Comparison of ENCODE assay signal across 9 mouse cellular contexts in genomic region chr13:92483852-92484463, GRCm38 (mm10). TPM values are rescaled to one million over a fixed set of nuclear protein-coding genes. Genes with fewer than 3 reads are reported as not detected.
DNase-seq lines count a peak whose midpoint lies in the region; ATAC-seq and TF ChIP-seq lines count a peak whose summit lies in the region.
"Had no signal": no experiment of that assay in that cellular context is flagged by ENCODE, and none has a peak within 500 bp of the region (broad histone marks: within the 10 kb centered on the region; RNA-seq: fewer than 3 reads in every experiment).

Gene Fam151b, minus strand, starts transcription at chr13:92484015.

- WGBS in heart, embryonic 10.5 days = 5% methylated on average over 19 of the region's 19 CpGs
- WGBS in kidney, embryonic 14.5 days = 6% methylated on average over 19 of the region's 19 CpGs
- WGBS in limb, embryonic 14.5 days = 7% methylated on average over 19 of the region's 19 CpGs
- WGBS in midbrain, embryonic 16.5 days = 5% methylated on average over 19 of the region's 19 CpGs
- 1% methylated on average over 19 of the region's 19 CpGs for WGBS in spleen, adult 2 months

- peak; percentile 71; the same call in 1 of the 2 replicates for TF ChIP-seq POLR2A in limb, embryonic 14.5 days (IDR thresholded peaks at IDR 0.05; ENCODE audit: borderline replicate concordance, extremely low read depth, insufficient read depth, insufficient read length)
- TF ChIP-seq POLR2A in spleen, adult 2 months (IDR thresholded peaks at IDR 0.05; ENCODE audit: low read depth, low read length) = peak; percentile 48; the same call in 1 of the 2 replicates

- no peaks in the 10 kb centered on the region for H3K9me3 ChIP-seq in erythroblast, embryonic 14.5 days (ENCODE audit: control insufficient read depth, low read length)
- H3K9me3 ChIP-seq in heart, embryonic 10.5 days = no peaks in the 10 kb centered on the region
- H3K9me3 ChIP-seq in kidney, embryonic 14.5 days (ENCODE audit: control insufficient read depth, low read length) = no peaks in the 10 kb centered on the region
- H3K9me3 ChIP-seq in limb, embryonic 14.5 days (ENCODE audit: control insufficient read depth, low read length) = no peaks in the 10 kb centered on the region
- H3K9me3 ChIP-seq in midbrain, embryonic 16.5 days (replicated peaks; ENCODE audit: control insufficient read depth, low read length, poor library complexity, severe bottlenecking) = no peaks in the 10 kb centered on the region
- H3K9me3 ChIP-seq: G1E had no signal

- peaks cover 14% of the 10 kb centered on the region for H3K4me1 ChIP-seq in erythroblast, embryonic 14.5 days (ENCODE audit: control insufficient read depth)
- H3K4me1 ChIP-seq in heart, embryonic 10.5 days = no peaks in the 10 kb centered on the region
- 0 out of 2 replicates have a peak, but pooled peaks cover 2% of the 10 kb centered on the region for H3K4me1 ChIP-seq in kidney, embryonic 14.5 days (ENCODE audit: control insufficient read depth, insufficient read depth, low read length)
- peaks cover 3% of the 10 kb centered on the region; the same call in 1 of the 2 replicates for H3K4me1 ChIP-seq in limb, embryonic 14.5 days (ENCODE audit: control insufficient read depth, insufficient read depth, low read length)
- peaks cover 4% of the 10 kb centered on the region; the same call in 1 of the 2 replicates for H3K4me1 ChIP-seq in midbrain, embryonic 16.5 days (ENCODE audit: control insufficient read depth, insufficient read depth, low read length)
- H3K4me1 ChIP-seq in spleen, adult 2 months (ENCODE audit: control insufficient read depth, insufficient read depth, insufficient read length) = no peaks in the 10 kb centered on the region

- H3K9ac ChIP-seq in kidney, embryonic 14.5 days (ENCODE audit: low read depth, low read length) = 0 out of 2 replicates have a peak within 1 kb of the TSS, but pooled peaks have one; percentile 35
- peak within 1 kb of the TSS; percentile 38 for H3K9ac ChIP-seq in limb, embryonic 14.5 days (ENCODE audit: low read depth, low read length, severe bottlenecking)
- peak within 1 kb of the TSS; percentile 66 for H3K9ac ChIP-seq in midbrain, embryonic 16.5 days (ENCODE audit: low read depth, low read length)

- peak; percentile 92 to 93 for DNase-seq in B cell, adult 2 months
- peak; percentile 89 for DNase-seq in brain, embryonic 18.5 days (ENCODE audit: low read depth, low spot score)
- peak; percentile 98 for DNase-seq in heart, embryonic 10.5 days (ENCODE audit: low spot score)
- peak; percentile 93 for DNase-seq in limb, embryonic 14.5 days (ENCODE audit: low spot score)
- peak; percentile 94 to 96 for DNase-seq in spleen, adult 2 months (ENCODE audit: low read depth in 1 of 2, low spot score in 2 of 2)

- no peaks in the 10 kb centered on the region for H3K27me3 ChIP-seq in erythroblast, embryonic 14.5 days (ENCODE audit: control insufficient read depth)
- no peaks in the 10 kb centered on the region for H3K27me3 ChIP-seq in heart, embryonic 10.5 days (ENCODE audit: insufficient read depth, poor library complexity, severe bottlenecking)
- no peaks in the 10 kb centered on the region for H3K27me3 ChIP-seq in kidney, embryonic 14.5 days (ENCODE audit: control insufficient read depth, insufficient read depth, low read length)
- H3K27me3 ChIP-seq in limb, embryonic 14.5 days (ENCODE audit: control insufficient read depth, insufficient read depth, low read length) = no peaks in the 10 kb centered on the region
- no peaks in the 10 kb centered on the region for H3K27me3 ChIP-seq in midbrain, embryonic 16.5 days (ENCODE audit: control insufficient read depth, insufficient read depth, low read depth, low read length)
- H3K27me3 ChIP-seq in spleen, adult 2 months (ENCODE audit: control insufficient read depth, insufficient read depth, low read length) = no peaks in the 10 kb centered on the region

- peak within 1 kb of the TSS; percentile 60 for H3K4me2 ChIP-seq in kidney, embryonic 14.5 days (replicated peaks; ENCODE audit: low read depth, low read length)
- peak within 1 kb of the TSS; percentile 65 for H3K4me2 ChIP-seq in limb, embryonic 14.5 days (replicated peaks; ENCODE audit: low read depth, low read length, severe bottlenecking)
- H3K4me2 ChIP-seq in midbrain, embryonic 16.5 days (ENCODE audit: low read length) = peak within 1 kb of the TSS; percentile 66

- peak within 1 kb of the TSS; percentile 71 for H3K4me3 ChIP-seq in erythroblast, embryonic 14.5 days (replicated peaks)
- H3K4me3 ChIP-seq in heart, embryonic 10.5 days = peak within 1 kb of the TSS; percentile 56
- peak within 1 kb of the TSS; percentile 35 for H3K4me3 ChIP-seq in kidney, embryonic 14.5 days (ENCODE audit: low read length)
- peak within 1 kb of the TSS; percentile 46 for H3K4me3 ChIP-seq in limb, embryonic 14.5 days (replicated peaks; ENCODE audit: low read length)
- H3K4me3 ChIP-seq in midbrain, embryonic 16.5 days (ENCODE audit: low read depth, low read length) = peak within 1 kb of the TSS; percentile 57
- peak within 1 kb of the TSS; percentile 56 for H3K4me3 ChIP-seq in spleen, adult 2 months (ENCODE audit: extremely low read depth, insufficient read depth, insufficient read length)

- H3K27ac ChIP-seq in heart, embryonic 10.5 days = peak within 1 kb of the TSS; percentile 85
- 0 out of 2 replicates have a peak within 1 kb of the TSS, but pooled peaks have one; percentile 55 for H3K27ac ChIP-seq in kidney, embryonic 14.5 days (ENCODE audit: low read depth, low read length)
- peak within 1 kb of the TSS; percentile 34; the same call in 1 of the 2 replicates for H3K27ac ChIP-seq in limb, embryonic 14.5 days (replicated peaks; ENCODE audit: low read depth, low read length)
- H3K27ac ChIP-seq in midbrain, embryonic 16.5 days (ENCODE audit: low read length) = peak within 1 kb of the TSS; percentile 81
- peak within 1 kb of the TSS; percentile 75 for H3K27ac ChIP-seq in spleen, adult 2 months (ENCODE audit: insufficient read depth, low read length)

- ATAC-seq in kidney, embryonic 14.5 days (ENCODE audit: low FRiP score, low TSS enrichment) = peak; percentile 100
- ATAC-seq in limb, embryonic 14.5 days (ENCODE audit: low FRiP score, low read depth) = peak; percentile 97
- ATAC-seq in midbrain, embryonic 16.5 days = peak; percentile 100

- H3K36me3 ChIP-seq in erythroblast, embryonic 14.5 days (ENCODE audit: control insufficient read depth) = no peaks in the 10 kb centered on the region
- H3K36me3 ChIP-seq in heart, embryonic 10.5 days = 0 out of 2 replicates have a peak, but pooled peaks cover 7% of the 10 kb centered on the region
- H3K36me3 ChIP-seq in kidney, embryonic 14.5 days (ENCODE audit: control insufficient read depth, insufficient read depth, low read length) = no peaks in the 10 kb centered on the region; the same call in 1 of the 2 replicates
- H3K36me3 ChIP-seq in limb, embryonic 14.5 days (ENCODE audit: control insufficient read depth, insufficient read depth, low read length) = peaks cover 6% of the 10 kb centered on the region; the same call in 1 of the 2 replicates
- no peaks in the 10 kb centered on the region for H3K36me3 ChIP-seq in midbrain, embryonic 16.5 days (ENCODE audit: control insufficient read depth, insufficient read depth, low read length)
- H3K36me3 ChIP-seq in spleen, adult 2 months (ENCODE audit: control insufficient read depth, insufficient read depth, low read length) = no peaks in the 10 kb centered on the region; the same call in 1 of the 2 replicates

- no peak for TF ChIP-seq CTCF in spleen, adult 2 months (IDR thresholded peaks at IDR 0.05; ENCODE audit: extremely low read depth, insufficient read depth, insufficient read length, insufficient replicate concordance)

RNA-seq across cellular contexts. Expression of gene Fam151b, which starts in this region (rescaled TPM):
- not detected in 2 replicates for polyA plus RNA-seq in erythroblast, embryonic 14.5 days (2012)
- polyA plus RNA-seq in heart, embryonic 10.5 days (2016; fragmentation: Nextera tagmentation; extraction: Ambion mirVana) = not detected in 2 replicates
- polyA plus RNA-seq in kidney, embryonic 14.5 days (2014; fragmentation: Nextera tagmentation; extraction: Ambion mirVana) = 0.18 TPM in 1 of 2 replicates, not detected in the other
- polyA plus RNA-seq in limb, embryonic 14.5 days (2012; rRNA removed) = 4.2 and 4.6 TPM in 2 replicates
- polyA plus RNA-seq in limb, embryonic 14.5 days (2014; fragmentation: Nextera tagmentation; extraction: Ambion mirVana) = 0.22 and 0.43 TPM in 2 replicates
- 0.15 TPM in 1 of 2 replicates, not detected in the other for polyA plus RNA-seq in midbrain, embryonic 16.5 days (2015; fragmentation: Nextera tagmentation; extraction: Ambion mirVana)
- polyA plus RNA-seq in spleen, adult 2 months (2012; rRNA removed) = 0.81 and 0.96 TPM in 2 replicates
- polyA plus RNA-seq: G1E had no signal

Comparison
In these comparisons a context has a peak if more than half of its experiments do, and no peak if none do; other contexts are left out.
1. Peak in every context shown above with its lines: DNase-seq, ATAC-seq, H3K4me3 ChIP-seq and H3K27ac ChIP-seq.
2. Peak in DNase-seq, H3K4me3 ChIP-seq and H3K27ac ChIP-seq in heart, embryonic 10.5 days; RNA of the gene not detected or under 1 TPM.
3. Peak in ATAC-seq, H3K4me3 ChIP-seq, H3K27ac ChIP-seq, H3K9ac ChIP-seq and H3K4me2 ChIP-seq in kidney, embryonic 14.5 days; RNA of the gene not detected or under 1 TPM.
4. Peak in ATAC-seq, H3K4me3 ChIP-seq, H3K27ac ChIP-seq, H3K9ac ChIP-seq and H3K4me2 ChIP-seq in midbrain, embryonic 16.5 days; RNA of the gene not detected or under 1 TPM.
5. Peak in DNase-seq, H3K4me3 ChIP-seq and H3K27ac ChIP-seq in spleen, adult 2 months; RNA of the gene not detected or under 1 TPM.
6. H3K27ac ChIP-seq: peak in every context shown above with its lines; median percentile 85 in heart, embryonic 10.5 days; 81 in midbrain, embryonic 16.5 days; 75 in spleen, adult 2 months; 55 in kidney, embryonic 14.5 days; 34 in limb, embryonic 14.5 days.